Mouse (Mus musculus) urinary bladder, adult 2 months (tissue): ENCODE data around the gene Plcxd1. TPM values are rescaled to one million over a fixed set of nuclear protein-coding genes. Genes with fewer than 3 reads are reported as not detected.
A peak's percentile ranks its signal among the peaks of the same experiment; 100 is the strongest.
"Not testable (repeated sequence)": the region's sequence is repeated elsewhere in the genome, so short reads cannot be mapped to it uniquely, and the experiment has no call there.

ENCODE experiments used
- DNase-seq: peaks from one replicate; pipeline ENCODE4 v3.0.0; 2022; ENCODE audit warnings: low spot score
- polyA plus RNA-seq: library from polyadenylated mRNA; depleted of rRNA; stranded (reverse); fragments of >200 nt; gene quantifications from 2 replicates; pipeline ENCODE4 v1.2.3, GENCODE M21; 2012; rRNA removed

The Plcxd1 gene
- polyA plus RNA-seq, 1 experiment: 0.10 TPM

DNA sequence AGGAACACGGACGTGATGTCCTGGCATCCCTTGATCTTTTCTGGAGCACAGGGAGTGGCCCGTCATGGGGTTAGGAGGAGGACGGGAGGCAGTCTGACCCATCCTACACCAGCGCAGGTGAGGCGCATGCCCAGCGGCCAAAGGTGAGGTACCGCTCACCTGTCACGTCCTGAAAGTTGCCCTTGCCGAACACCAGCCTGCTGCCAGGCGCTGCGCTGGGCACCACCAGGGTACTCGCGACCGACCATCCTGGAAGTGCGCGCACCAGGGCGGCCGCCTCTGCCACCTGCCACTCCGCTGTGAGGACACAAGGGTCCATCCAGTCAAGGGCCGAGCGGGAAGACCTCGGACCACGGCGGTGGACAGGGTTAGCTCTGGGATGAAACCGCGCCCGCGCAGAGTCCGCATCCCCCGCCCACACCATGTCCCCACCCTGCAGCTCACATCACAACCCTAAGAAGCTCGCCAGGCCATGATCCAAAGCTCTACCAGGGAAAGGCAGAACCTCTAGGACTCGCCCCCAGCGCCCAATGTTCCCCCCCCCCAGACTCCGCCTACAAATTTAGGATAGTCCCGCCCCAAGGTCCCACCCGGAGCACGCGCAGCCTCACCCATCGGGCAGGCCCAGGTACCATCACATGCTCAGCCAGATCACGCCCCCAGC is 7.3 kb downstream of the Plcxd1 start:
- DNase-seq: peak; percentile 44

DNA sequence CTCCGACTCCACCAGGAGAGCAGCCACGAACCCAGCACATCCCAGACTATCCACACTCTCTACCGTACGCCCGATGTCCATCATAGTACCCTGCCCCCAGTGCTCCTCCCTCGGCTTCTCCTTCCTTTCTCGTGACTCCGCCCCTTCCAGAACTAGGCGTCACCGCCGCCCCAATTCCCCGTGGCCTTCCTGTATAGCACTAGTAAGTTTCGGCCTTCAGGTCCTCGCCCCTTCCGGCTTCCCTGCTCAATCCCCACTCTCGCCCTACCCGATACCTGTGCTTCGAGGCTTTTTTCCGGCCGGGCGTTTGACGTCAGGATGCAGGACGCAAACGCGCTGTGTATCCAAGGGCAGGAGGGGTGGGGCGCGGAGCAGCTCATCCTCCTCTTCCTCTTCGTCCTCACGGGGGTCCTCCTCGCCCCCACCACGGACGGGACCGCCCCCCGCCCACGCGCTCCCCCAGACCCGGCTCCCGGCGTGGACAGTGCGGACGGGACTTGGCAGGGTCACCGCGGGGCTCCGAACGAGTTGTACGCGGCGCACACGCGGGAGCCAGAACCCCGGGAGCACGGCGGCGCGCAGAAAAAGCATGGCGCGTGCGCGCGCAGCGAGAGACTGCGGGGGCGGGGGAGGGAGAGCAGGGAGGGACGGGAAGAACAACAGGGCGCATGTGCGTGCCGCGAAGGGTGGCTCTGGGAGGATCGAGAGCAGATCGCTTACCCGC is 8.0 kb downstream of the Plcxd1 start, which contains the start of gene Gtpbp6:
Gene Gtpbp6, minus strand, starts transcription at position 617 of the 724 bp plus-strand sequence.
- peak; percentile 80 for DNase-seq

DNA sequence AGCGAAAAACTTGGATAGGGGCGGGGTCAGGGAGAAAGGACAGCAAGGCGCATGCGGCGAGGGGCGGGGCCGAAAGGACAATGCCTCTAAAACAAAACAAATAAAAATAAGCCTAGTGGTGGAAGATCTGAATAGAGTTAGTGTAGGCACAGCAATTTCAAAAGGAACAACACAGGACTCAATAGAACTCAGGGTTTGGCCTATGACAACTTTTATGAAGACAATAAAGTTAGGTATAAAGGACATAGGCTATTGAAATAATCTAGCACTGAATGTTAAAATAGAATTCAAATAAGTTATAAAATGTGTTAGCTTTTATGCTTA is 8.5 kb downstream of the Plcxd1 start:
- DNase-seq: no peak

DNA sequence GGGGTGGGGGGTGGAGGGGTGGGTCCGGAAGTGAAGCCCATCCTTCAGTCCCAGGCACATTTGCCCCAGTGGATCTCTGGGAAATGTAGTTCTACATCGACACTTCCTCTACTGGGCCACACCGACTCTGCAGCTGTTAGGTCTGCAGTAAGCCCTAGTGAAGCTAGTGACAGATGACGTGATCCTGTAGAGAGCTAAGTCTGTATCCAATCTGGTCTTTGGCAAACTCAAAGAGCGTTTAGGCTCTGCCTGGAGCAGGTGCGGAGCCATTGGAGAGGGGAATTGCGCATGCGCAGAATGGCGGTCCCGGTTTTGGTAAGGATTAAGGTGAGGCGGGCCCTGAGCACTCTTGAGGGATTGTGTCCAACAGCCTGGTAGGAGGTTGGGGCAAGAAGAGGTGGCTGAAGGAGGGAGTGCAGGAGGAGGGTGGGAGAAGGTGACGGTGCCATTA is 10.2 kb downstream of the Plcxd1 start, which contains the start of gene Zfp605:
Gene Zfp605, plus strand, starts transcription at position 102 of the 451 bp plus-strand sequence.
- DNase-seq: peak; percentile 85

DNA sequence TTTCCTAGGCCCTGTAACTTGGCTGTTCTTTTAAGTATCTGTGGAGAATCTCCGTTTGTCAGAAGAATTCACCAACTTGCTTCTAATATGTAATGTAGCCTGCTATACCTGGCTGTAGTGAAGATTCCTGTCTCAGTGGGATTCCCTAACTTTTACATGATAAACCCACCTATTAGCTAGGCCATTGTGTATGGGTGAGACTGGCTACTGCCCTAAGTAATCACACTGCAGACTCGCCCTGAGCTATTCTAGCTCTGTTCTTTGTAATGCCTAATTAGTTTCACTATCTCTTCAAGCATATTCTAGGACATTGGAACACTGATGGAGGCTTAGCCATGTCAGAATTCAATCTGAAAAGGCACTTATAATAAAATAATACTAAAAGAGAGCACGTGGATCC is 22.6 kb downstream of the Plcxd1 start:
- DNase-seq: not testable (repeated sequence)

DNA sequence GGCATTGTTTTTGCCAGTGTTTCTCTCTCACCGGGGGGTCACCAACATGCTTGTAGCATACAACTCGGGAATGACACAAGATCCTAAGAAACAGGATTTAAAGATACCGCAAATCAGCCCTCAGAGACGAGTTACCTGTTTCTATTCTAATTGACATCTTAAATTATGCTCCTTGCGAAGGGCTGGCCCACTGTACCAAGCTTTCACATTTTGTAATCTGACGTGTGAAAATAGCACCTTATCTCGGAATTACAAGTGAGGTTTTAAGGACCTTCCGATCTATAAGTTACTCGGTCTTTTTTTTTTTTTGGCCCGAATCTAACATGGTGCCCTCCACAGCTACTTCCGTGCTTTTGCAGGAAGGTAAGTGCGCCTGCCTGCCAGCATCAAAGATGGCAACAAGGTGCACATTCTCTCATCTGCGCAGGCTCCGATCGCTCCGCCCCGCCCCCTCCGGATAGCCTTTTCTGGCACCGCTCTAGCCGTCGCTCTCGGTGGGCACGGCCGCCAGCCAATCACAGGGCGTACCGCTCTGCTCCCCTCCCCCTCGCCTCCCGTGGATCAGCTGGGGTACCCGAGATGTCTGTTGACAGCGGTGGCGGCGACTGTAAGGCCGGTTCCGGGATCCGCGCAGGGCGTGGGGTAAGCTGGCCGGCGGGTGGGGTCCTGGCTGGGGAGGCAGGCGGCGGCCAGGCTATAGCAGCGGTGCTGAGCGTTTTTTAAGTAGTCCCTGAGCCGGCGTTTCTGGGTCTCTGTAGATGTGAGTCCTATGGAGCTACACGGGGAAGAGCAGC is 35.7 kb downstream of the Plcxd1 start, which contains the start of gene Chfr:
Gene Chfr, plus strand, starts transcription at position 550 of the 794 bp plus-strand sequence.
- peak; percentile 97 for DNase-seq

DNA sequence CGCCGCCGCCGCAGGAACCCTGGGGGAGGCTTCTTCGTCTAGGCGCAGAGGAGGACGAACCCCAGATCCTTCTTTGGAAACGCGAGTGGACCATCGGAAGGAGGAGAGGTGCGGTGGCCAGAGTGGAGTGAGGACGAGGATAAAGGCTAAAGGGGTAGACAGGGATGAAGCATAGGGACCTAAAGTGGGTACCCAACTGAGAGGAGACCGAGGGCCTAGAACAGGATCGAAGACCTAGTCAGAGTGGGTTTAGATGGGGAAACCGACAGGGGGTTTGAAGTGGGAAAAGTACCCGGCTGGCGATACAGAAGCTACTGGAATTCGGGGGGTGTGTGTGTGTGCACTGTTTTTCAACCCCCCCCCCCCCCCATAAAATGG is 36.3 kb downstream of the Plcxd1 start:
- DNase-seq: no peak

DNA sequence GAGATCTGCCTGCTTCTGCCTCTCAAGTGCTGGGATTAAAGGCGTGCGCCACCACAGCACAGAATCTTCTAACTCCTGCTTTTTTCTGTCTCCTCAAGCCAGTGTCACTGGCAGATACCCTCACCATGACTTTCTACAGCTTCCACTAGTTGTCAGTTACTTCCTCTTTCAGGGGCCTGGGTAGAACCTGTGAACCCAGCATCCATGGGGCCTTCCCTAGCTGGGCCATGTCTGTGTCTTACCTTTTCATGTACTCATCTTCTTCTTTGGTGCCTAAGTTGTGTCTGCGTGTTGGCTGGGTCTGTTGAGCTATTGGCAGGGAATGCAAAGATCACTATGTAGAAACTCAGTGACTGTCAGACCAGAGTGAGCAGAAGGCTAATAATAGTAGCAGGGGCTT is 38.0 kb downstream of the Plcxd1 start:
- DNase-seq: no peak

DNA sequence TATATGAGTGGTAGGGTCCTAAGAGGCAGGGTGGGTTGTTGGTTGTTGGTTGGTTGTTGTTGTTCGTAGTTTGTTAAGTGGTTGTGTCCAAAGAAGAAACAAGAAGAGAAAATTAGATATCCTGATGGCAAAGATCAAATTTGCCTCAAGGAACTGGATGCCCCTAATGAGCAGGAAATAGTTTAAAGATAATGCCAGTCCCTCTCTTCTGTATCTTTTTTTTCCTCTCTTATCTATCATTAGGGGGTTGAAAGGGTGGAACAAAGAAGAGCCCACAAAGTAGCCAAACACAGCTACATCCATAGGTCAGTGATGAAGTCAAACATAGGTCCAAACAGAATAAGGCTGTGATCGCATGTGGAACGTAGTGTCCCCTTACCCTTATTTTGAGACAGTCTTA is 39.6 kb downstream of the Plcxd1 start:
- DNase-seq: no peak

DNA sequence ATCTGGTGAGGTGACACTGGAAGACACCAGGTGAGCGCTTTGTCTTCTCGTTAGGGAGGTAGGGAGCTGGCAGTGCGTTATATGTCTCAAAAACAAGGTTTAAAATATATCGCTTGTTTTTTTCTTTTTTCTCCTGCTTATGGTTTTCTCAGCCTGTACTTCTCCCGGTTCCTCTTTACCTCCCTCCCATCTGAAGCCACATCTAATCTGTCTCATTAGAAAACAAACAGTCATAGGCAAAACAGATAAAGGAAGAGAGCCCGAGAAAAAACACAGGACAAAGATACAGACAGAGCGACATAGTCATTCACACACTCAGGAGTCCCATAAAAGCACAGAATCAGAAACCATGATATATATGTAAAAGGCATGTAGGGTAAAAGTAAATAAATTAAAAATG is 40.7 kb downstream of the Plcxd1 start:
- DNase-seq: no peak

DNA sequence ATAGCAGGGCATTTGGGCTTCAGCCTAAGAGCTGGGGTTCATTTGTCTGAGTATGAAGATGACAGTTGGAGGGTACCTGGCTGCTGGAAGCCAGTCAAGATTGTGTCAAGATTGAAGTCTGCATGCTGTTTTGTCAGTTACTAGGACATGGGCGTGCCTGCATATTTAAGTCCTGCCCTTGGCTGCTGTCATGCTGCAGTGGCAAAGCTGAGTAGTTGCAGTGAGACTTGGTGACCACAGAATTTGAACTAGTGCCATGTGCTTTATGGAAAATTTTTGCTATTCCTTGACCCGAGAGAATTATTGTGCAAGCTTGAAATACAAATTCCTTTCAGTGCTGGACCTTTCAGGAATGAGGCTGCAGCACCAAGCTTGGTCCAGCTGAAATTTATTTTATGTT is 42.5 kb downstream of the Plcxd1 start:
- no peak for DNase-seq

DNA sequence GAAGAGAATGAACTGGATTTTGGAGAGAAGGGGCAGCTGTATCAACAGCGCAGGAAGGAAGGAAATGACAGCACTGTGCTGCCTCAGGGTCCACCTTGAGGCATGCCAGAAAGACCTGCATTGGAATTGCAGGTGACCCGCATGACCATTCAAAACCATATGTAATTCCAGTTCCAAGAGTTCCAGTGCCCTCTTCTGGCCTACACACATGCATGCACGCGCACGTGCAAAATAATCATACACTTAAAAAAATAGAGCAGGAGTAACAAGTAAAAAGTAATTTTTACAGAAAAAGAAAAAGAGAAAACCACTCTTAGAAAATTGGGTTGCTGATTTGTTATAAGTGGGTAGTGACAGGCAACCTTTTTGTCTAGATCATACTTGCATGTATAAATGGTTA is 43.2 kb downstream of the Plcxd1 start:
- DNase-seq: no peak

Other genes starting within 250 kb of the Plcxd1 start
- gene Gm15446, start 176.6 kb upstream of the Plcxd1 start, polyA plus RNA-seq: 0.06 and 0.10 TPM in 2 replicates
- gene Zfp932, start 103.4 kb upstream of the Plcxd1 start, polyA plus RNA-seq: 27.3 and 36.8 TPM in 2 replicates
- gene Gm17655, start 27.5 kb upstream of the Plcxd1 start, polyA plus RNA-seq: 4.2 and 4.4 TPM in 2 replicates
- 1.0 and 1.4 TPM in 2 replicates for gene Gm35315, start 5.5 kb upstream of the Plcxd1 start, polyA plus RNA-seq
- 56.4 and 77.5 TPM in 2 replicates for gene Gtpbp6, start 8.2 kb downstream of the Plcxd1 start, polyA plus RNA-seq
- gene Zfp605, start 10.1 kb downstream of the Plcxd1 start, polyA plus RNA-seq: 2.7 and 3.7 TPM in 2 replicates
- 32.7 and 35.9 TPM in 2 replicates for gene Chfr, start 35.9 kb downstream of the Plcxd1 start, polyA plus RNA-seq
- 16.8 and 19.3 TPM in 2 replicates for gene Golga3, start 76.7 kb downstream of the Plcxd1 start, polyA plus RNA-seq
- 24.6 and 30.4 TPM in 2 replicates for gene Ankle2, start 131.0 kb downstream of the Plcxd1 start, polyA plus RNA-seq
- 19.1 and 21.5 TPM in 2 replicates for gene Pgam5, start 169.9 kb downstream of the Plcxd1 start, polyA plus RNA-seq
- 5.1 and 5.6 TPM in 2 replicates for gene Pxmp2, start 186.2 kb downstream of the Plcxd1 start, polyA plus RNA-seq
- 2.2 and 2.3 TPM in 2 replicates for gene Pole, start 186.3 kb downstream of the Plcxd1 start, polyA plus RNA-seq
- 1.7 and 1.8 TPM in 2 replicates for gene P2rx2, start 243.2 kb downstream of the Plcxd1 start, polyA plus RNA-seq
- gene Lrcol1, start 244.8 kb downstream of the Plcxd1 start, polyA plus RNA-seq: not detected in 2 replicates